Mouse (Mus musculus): ENCODE measurements around the gene Fitm1. TPM values are rescaled to one million over a fixed set of nuclear protein-coding genes. Genes with fewer than 3 reads are reported as not detected.

Gene Fitm1
- total and polyA plus RNA-seq, 3 experiments, result not detected

DNA sequence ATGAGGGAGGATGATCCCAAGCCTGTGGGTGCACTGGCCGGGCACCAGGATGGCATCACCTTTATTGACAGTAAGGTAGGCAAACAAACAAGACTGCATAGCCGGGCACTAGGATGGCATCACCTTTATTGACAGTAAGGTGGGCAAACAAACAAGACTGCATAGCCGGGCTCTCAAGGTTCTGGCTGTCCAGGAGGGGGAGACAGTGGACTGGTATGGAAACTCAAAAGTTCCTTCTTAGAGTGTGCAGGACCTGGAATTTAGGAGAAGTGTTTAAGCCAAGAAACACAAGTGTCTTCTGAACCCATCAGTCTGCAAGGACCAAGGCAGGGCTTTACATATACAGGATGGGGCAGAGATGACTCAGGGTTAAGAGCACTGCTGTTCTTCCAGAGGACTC lies 9.7 kb upstream of the Fitm1 start:
- H3K27me3 ChIP-seq (replicated peaks), result no peaks in the 10 kb centered on the region
- H3K9me3 ChIP-seq (replicated peaks; ENCODE audit: low read length), result no peaks in the 10 kb centered on the region
- in situ Hi-C loops (cut with MboI; ENCODE audit: low pct_ligation_motif_present, low pct_unique_long_range_greater_than_20kb, low sequenced_read_pairs), result no loop called here
- H3K4me2 ChIP-seq (ENCODE audit: insufficient read depth, low read depth, poor library complexity, severe bottlenecking), result no peak overlapping the region
- H3K79me2 ChIP-seq (replicated peaks; ENCODE audit: control insufficient read depth, extremely low read depth, insufficient read depth, poor library complexity, severe bottlenecking), result 0 out of 2 replicates have a peak, but pooled peaks cover 4% of the 10 kb centered on the region
- H3K36me3 ChIP-seq (replicated peaks in 1 of 2; ENCODE audit: control insufficient read depth in 1 of 2, insufficient read depth in 1 of 2, low read length in 1 of 2), result peaks cover 54 to 86% of the 10 kb centered on the region in 2 experiments
- no peak for DNase-seq (ENCODE audit: extremely low read depth)
- dilution Hi-C loops (cut with MboI; ENCODE audit: extremely low pct_ligation_motif_present, extremely low pct_unique_long_range_greater_than_20kb, low sequenced_read_pairs), result no loop called here
- peaks cover 7 to 13% of the 10 kb centered on the region in 2 experiments for H3K4me1 ChIP-seq (ENCODE audit: control insufficient read depth in 1 of 2, insufficient read depth in 2 of 2)
- TF ChIP-seq ETS1 (conservative IDR thresholded peaks at IDR 0.05; ENCODE audit: low read depth, low read length), result no peak
- TF ChIP-seq ZKSCAN1 (IDR thresholded peaks at IDR 0.05; ENCODE audit: borderline replicate concordance, low read depth, low read length), result no peak
- TF ChIP-seq CHD1 (IDR thresholded peaks at IDR 0.05; ENCODE audit: low read depth, low read length), result no peak
- TF ChIP-seq NRF1 (IDR thresholded peaks at IDR 0.05; ENCODE audit: low read depth, low read length), result no peak
- TF ChIP-seq RAD21 (IDR thresholded peaks at IDR 0.05; ENCODE audit: low read depth, low read length), result peak; percentile 48
- TF ChIP-seq SMC3 (IDR thresholded peaks at IDR 0.05; ENCODE audit: low read depth, low read length), result peak; percentile 34
- TF ChIP-seq POLR2A (IDR thresholded peaks at IDR 0.05; ENCODE audit: low read depth, low read length), result no peak
- peak in 1 of 2 experiments; percentile 54; a peak in 2 of 4 replicates for TF ChIP-seq CTCF (conservative IDR thresholded peaks at IDR 0.05 in 1 of 2, IDR thresholded peaks at IDR 0.05 in 1 of 2; ENCODE audit: low read depth in 2 of 2, low read length in 2 of 2)
- no peak for TF ChIP-seq BHLHE40 (IDR thresholded peaks at IDR 0.05; ENCODE audit: low read depth, low read length)
- no peak for TF ChIP-seq KAT2A (IDR thresholded peaks at IDR 0.05; ENCODE audit: insufficient replicate concordance, low read length)
- TF ChIP-seq ZMIZ1 (IDR thresholded peaks at IDR 0.05; ENCODE audit: low read depth, low read length), result no peak
- H3K9ac ChIP-seq (ENCODE audit: insufficient read depth, low read depth), result no peak overlapping the region
- no peak overlapping the region for H3K4me3 ChIP-seq (replicated peaks in 1 of 3; ENCODE audit: low read depth in 2 of 3, low read length in 2 of 3, poor library complexity in 1 of 3)
- no peak overlapping the region for H3K27ac ChIP-seq (ENCODE audit: insufficient read depth, low read depth)

GRCm38 (mm10) chr14:55567496-55567895 lies 7.9 kb upstream of the Fitm1 start:
- DNase-seq (ENCODE audit: extremely low read depth), result no peak
- Histone ChIP-seq H3K27me3 (replicated peaks) (no peaks in the 10 kb centered on the region), H3K4me1 (ENCODE audit: control insufficient read depth in 1 of 2, insufficient read depth in 2 of 2) (no peaks in the 10 kb centered on the region), H3K4me3 (replicated peaks in 1 of 3; ENCODE audit: low read depth in 2 of 3, low read length in 2 of 3, poor library complexity in 1 of 3) (no peak overlapping the region), H3K4me2 (ENCODE audit: insufficient read depth, low read depth, poor library complexity, severe bottlenecking) (no peak overlapping the region), H3K79me2 (replicated peaks; ENCODE audit: control insufficient read depth, extremely low read depth, insufficient read depth, poor library complexity, severe bottlenecking) (no peaks in the 10 kb centered on the region), H3K36me3 (replicated peaks in 1 of 2; ENCODE audit: control insufficient read depth in 1 of 2, insufficient read depth in 1 of 2, low read length in 1 of 2) (peaks cover 54 to 81% of the 10 kb centered on the region in 2 experiments), H3K9me3 (replicated peaks; ENCODE audit: low read length) (no peaks in the 10 kb centered on the region), H3K9ac (ENCODE audit: insufficient read depth, low read depth) (no peak overlapping the region), H3K27ac (ENCODE audit: insufficient read depth, low read depth) (no peak overlapping the region)
- TF ChIP-seq KAT2A (IDR thresholded peaks at IDR 0.05; ENCODE audit: insufficient replicate concordance, low read length) (no peak), CHD2 (IDR thresholded peaks at IDR 0.05; ENCODE audit: low read length) (no peak), PAX5 (IDR thresholded peaks at IDR 0.05; ENCODE audit: low read length) (no peak), CTCF (conservative IDR thresholded peaks at IDR 0.05 in 1 of 2, IDR thresholded peaks at IDR 0.05 in 1 of 2; ENCODE audit: low read depth in 2 of 2, low read length in 2 of 2) (no peak), ZKSCAN1 (IDR thresholded peaks at IDR 0.05; ENCODE audit: borderline replicate concordance, low read depth, low read length) (no peak), UBTF (IDR thresholded peaks at IDR 0.05; ENCODE audit: low read depth, low read length) (no peak), POLR2AphosphoS2 (IDR thresholded peaks at IDR 0.05; ENCODE audit: low read depth, low read length) (no peak), POLR2A (IDR thresholded peaks at IDR 0.05; ENCODE audit: low read depth, low read length) (no peak), SIN3A (IDR thresholded peaks at IDR 0.05; ENCODE audit: low read length) (no peak), TCF12 (IDR thresholded peaks at IDR 0.05; ENCODE audit: low read depth, low read length) (no peak), ETS1 (conservative IDR thresholded peaks at IDR 0.05; ENCODE audit: low read depth, low read length) (no peak), GABPA (IDR thresholded peaks at IDR 0.05; ENCODE audit: insufficient replicate concordance, low read depth, low read length) (no peak)
- in situ Hi-C loops (cut with MboI; ENCODE audit: low pct_ligation_motif_present, low pct_unique_long_range_greater_than_20kb, low sequenced_read_pairs), result no loop called here
- dilution Hi-C loops (cut with MboI; ENCODE audit: extremely low pct_ligation_motif_present, extremely low pct_unique_long_range_greater_than_20kb, low sequenced_read_pairs), result no loop called here
